Mouse (Mus musculus): ENCODE results near the gene Lag3.
A peak's percentile ranks its signal among the peaks of the same experiment; 100 is the strongest.

Lag3 gene

DNA sequence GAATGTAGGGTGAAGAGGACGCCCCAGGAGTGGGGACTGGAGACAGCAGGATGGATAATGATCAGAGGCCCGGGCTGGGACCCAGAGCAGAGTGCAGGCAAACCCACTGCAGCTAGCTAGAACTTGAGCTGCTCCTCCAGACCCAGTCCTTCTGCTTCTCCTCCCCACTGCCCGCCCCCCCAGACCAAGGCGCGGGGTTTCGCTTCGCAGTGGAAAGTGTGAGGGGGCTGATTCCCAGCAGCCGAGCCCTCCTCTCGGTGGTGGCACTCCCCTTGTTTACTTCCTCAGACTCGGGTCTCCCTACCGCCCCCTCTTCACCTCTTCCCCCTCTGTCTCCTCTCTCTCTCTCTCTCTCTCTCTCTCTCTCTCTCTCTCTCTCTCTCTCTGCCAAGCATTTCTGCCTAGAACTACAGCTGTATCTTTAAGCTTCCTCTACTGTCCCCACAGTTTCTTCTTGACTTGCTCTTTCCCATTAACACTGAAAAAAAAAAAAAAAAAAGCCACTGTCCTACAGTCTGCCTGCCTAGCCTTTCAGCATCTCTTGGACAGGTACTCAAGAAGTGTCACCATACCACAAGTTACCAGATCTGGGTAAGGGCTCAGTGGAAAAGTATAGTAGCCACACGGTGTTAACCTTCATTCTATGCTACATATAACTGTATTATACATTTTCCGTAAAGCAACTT is at the start of gene Lag3:
Gene Lag3 (minus strand): TSS at position 173 of the 686 bp plus-strand sequence.
- DNase-seq = no peak

DNA sequence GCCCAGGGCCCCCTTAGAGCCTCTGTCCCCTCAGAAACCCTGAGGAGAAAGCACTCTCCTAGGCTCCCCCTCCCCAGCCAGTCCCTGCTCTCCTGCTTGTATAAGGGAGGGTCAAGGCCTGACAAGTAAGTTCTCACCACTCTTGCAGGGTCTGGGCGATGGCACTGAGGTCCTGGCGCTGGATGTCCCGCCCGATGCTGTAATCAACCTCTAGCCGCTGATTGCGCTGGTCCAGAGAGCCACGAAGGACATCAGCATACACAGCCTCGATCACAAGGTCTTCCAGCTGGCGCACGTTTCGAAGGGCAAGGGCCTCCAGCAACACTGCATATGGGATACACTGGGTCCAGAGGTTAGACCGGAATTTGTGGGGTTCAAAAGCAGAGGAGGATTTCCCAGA is 49.5 kb upstream of the Lag3 start:
- no peak for DNase-seq

DNA sequence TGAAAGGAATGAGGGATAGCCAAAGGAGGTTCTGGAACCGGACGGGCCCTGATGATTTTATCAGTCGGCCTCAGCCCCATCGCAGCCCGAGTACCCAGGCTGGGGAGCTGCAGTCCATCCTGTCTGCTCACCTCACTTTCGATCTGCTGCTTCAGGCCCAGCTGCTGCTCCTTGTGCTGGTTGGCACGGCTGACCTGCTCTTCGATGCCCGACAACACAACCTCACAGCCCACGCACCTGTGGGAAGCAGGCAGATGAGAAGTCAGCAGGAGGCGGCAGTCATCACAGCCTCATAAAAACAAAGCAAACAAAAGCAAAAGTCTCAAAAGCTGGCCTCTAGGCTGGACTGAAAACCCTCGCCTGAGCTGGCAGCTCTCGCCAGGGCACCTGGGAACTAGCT is 48.5 kb upstream of the Lag3 start:
- DNase-seq = no peak

DNA sequence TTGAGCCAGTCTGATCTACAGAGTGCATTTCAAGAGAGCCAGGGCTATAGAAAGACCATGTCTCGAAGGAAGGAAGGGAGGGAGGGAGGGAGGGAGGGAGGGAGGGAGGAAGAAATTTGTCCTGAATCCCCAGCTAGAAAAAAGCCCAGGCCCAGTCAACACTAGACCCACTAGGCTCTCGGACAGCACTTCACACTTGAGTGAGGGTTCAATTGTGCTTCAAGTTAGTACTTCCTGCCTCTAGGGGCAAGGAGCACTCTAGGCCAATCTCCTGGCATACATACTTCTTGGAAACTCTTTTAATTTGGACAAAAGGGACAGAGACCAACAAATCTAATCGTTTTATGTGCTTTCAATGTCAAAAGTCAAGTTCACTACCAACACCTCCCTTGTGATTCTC is 46.6 kb upstream of the Lag3 start:
- no peak for DNase-seq

DNA sequence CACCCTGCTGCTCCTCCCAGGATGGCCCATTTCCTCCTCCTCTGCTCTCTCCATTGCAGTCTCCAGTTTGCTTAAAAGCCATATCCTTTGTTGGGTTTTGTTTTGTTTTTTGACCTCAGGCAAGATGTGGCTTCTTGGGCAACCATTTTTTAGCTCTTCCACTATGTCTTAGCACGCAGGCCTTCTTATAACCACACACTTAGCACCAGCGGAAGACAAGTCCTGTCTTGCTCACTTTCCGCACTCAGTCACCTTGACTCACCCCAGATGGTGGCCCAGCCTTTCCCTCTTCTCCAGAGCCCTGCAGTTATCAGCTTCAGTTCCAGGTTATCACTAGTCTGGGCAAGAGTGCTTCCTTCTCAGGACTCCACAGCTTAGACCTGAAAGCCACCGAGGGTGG is 43.7 kb upstream of the Lag3 start:
- DNase-seq = no peak

GRCm38 (mm10) chr6:124953991-124954715 is 42.6 kb upstream of the Lag3 start:
- no peak for DNase-seq

DNA sequence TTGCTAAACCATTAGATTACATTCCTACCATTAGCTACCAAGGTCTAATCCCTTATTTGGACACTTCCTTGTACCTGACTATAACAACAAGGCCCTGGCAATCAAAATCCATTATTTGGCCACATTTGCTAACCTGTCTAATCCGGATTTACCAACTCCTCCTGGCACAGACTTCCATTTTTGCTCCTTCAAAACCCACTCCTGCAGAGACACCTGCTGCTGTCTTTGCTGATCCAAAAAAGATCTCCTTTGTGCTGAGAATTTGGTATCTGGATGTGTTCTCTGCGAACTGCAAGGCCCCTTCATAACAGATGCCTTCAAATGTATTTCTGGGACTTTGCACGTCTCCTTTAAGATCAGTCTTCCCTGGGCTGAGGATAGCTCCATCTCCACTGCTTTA is 32.0 kb upstream of the Lag3 start:
- DNase-seq = no peak

DNA sequence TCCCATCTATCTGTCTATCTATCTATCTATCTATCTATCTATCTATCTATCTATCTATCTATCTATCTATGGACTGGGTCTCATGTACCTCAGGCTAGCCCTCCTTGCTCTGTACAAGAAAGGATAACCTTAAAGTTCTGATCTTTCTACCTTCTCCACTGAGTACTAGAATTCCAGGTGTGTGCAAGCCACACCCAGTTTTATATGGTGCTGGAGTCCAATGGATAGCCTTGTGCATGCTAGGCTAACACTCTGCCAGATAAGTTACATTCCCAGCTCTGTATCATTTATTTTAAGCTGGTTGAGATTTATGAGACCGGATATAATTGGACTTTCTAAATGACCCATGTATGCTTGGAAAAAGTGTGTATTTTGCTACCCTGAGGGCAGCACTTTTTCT is 30.2 kb upstream of the Lag3 start:
- no peak for DNase-seq

DNA sequence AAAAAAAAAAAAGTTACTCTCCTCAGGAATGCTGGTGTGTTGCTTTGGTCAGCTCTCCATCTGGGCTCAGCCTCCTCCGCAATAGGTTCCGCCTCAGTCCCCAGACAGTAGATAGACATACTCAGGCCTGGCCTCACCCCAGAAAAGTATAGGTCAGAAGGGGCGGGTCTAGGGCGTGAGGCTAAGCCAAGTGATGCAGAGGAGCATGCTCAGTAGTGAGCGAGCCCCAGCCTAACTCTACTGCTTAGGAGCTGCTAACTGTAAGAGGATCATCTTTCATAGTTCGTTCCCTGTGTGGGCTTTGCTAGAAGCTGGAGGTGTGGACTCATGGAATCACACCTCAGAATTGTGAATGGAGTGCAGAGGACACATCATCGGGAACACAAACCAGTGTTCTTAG is 27.0 kb upstream of the Lag3 start:
- no peak for DNase-seq

- DNase-seq = no peak
Observed at GRCm38 (mm10) chr6:124937493-124937892, 26.0 kb upstream of the Lag3 start.

DNA sequence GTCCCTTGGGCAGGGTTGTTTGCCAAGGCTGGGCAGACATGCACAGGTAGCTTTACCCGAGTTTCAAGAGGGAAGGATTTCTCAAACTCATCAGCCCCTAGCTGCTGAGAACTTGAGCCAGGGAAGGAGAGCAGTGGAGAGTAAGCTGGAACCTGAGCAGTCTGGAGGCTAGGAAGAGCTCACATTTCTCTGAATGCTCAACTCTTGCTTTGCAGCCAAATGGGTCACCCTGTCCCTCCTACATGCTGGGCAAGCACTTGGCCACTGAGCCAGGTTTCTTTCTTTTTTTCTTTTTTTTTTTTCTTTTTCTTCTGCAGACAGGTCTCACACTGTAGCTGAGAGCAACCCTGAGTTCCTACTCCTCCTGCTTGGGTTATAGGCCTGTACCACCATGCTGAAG is 25.2 kb upstream of the Lag3 start:
- DNase-seq = no peak

DNA sequence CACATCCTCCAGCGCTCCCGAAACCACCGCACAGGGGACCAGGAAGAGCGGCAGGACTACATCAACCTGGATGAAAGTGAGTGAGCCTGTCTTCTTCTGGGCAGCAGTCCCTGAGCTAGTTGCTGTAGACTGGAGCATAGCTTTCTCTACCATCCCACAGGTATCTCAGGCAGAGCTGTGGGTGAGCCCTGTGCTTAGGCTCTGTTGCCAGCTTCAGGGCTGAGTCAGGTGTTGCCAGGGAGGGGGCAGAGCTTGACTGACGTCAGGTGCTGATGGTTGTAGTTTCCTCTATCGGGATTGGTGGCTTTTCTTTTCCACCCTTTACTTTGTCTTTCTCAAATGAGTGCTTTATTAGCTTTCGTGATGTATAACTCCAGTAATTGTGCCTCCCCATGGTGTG is 23.2 kb upstream of the Lag3 start:
- DNase-seq = no peak

DNA sequence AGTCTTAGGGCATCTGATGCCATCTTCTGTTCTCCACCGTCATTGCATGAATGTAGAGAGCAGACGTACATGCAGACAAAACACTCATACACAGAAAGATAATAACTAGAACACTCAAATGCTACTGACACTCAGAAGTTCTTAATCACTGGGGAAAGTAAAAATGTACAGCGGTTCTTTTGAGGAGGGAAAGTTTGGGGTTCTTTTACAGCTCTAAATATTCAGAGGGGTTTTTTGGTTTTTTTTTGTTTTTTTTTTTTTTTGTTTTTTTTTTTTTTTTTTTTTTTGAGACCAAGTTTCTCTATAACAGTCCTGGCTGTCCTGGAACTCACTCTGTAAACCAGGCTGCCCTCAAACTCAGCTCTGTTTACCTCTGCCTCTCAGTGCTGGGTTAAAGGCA is 21.6 kb upstream of the Lag3 start:
- DNase-seq = no peak

DNA sequence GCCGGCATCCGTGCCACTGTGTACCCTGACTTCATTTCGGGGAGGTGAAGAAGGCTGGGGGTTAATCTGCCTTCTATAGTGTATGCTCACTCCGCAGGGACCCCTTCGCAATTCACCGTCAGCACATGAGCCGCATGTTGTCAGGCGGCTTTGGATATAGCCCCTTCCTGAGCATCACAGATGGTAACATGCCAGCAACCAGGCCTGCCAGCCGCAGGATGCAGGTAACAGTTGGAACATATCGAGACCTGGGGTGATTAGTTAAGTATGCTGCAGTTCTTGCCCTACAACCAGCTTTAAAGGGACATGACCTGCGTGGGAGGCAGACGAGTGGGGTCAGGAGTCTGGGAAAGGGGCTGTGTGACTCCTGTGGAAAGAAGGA is 20.8 kb upstream of the Lag3 start:
- no peak for DNase-seq

- DNase-seq = peak in 1 of 2 experiments; percentile 19
Observed at GRCm38 (mm10) chr6:124931525-124932313, 20.2 kb upstream of the Lag3 start.

GRCm38 (mm10) chr6:124930754-124931524 is 19.4 kb upstream of the Lag3 start, which contains the start of gene Mlf2:
Gene Mlf2 (plus strand): TSS chr6:124931386.
- peak; percentile 98 to 99 for DNase-seq

- peak in 1 of 2 experiments; percentile 16 for DNase-seq
Observed at GRCm38 (mm10) chr6:124930231-124930630, 18.7 kb upstream of the Lag3 start.

DNA sequence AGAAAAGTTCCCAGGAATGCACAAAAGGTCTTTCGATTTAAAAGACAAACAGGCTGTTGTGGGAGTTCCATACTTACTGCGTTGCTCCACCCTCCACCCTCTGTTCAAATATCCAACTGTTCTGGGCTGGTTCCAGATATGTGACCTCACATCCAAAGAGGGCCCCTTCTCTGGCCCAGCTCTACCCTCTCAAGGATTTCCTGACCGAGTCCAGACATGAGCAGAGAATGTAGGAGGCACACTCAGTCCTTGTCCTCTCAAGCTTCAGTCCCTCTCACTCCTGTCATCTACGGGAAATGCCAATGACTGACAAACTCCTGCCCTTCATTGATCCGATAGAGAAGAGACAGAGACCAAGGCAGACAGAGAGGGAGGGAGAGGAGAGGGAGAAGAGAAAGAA is 14.4 kb upstream of the Lag3 start:
- no peak for DNase-seq

GRCm38 (mm10) chr6:124925173-124925793 is 13.8 kb upstream of the Lag3 start:
- DNase-seq = no peak

DNA sequence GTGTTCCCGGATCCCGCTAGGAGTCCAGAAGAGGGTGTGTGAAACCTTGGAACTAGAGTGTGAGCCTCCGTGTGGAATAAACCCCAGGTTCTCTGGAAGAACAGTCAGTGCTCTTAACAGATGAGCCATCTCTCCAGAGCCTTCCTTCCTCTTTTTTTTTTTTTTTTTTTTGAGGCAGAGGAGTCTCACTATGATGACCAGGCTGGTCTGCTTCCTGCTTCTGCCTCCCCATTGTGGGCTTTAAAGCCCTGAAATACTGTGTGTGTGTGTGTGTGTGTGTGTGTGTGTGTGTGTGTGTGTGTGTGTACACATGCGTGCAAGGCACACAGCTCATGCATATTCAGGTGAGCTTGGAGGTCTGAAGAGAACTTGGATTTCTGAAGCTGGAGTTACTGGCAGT is 10.0 kb upstream of the Lag3 start:
- peak in 1 of 2 experiments; percentile 27 for DNase-seq

DNA sequence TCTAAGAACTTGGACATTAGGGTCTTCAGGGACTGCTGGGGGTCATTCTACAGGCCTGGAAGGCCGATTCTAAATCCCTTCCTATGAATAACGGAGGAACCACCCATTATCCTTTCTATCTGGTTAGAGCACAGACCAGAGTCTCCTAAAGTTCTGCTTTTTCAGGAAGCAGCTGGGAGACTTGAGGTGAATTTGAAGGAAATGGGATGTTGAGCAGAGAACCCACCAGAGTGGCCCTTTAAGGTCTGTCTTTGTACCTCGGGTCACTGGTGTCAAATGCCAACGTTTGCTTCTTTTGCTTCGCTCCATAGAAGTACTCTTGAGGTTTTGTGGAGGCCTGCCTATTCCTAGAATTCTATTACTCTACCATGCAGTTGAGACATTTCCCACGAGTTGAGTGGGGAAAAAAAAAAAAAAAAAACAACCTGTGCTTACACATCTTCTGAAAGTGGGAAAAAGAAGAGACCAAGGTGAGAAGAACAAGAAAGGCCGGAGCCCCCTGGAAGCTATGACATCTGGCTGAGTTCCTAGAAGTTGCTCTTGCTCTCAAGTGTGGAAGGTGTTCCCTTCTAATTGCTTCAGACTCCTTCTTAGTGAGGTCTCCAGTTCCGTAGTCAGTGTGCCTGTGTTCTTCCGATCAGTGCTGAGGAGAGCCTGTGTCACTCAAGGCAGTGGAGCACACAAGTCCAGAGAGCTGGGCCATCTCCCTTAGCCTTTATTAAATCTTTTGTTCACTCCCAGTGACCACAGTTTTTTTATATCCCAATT is 9.0 kb upstream of the Lag3 start:
- no peak for DNase-seq

Data from B cell, adult 2 months (primary cell).